Mouse (Mus musculus) liver, embryonic 14.5 days (tissue): ENCODE results near the gene Ccm2. TPM values are rescaled to one million over a fixed set of nuclear protein-coding genes. Genes with fewer than 3 reads are reported as not detected.

Source experiments
- ATAC-seq: fragments of 200-750 bp; cut with Nextera tagmentation; 2 replicates; pipeline ENCODE4 v1.8.0; 2017; ENCODE audit warnings: moderate number of reproducible peaks, mild to moderate bottlenecking, moderate library complexity; ENCODE audit not compliant: insufficient read depth
- DNase-seq, 3 experiments: peaks; one replicate each; pipeline ENCODE4 v3.0.0-alpha.2; 2012 to 2013; ENCODE audit warnings: low read depth in 3 of 3, low spot score in 3 of 3
- H3K27ac ChIP-seq: fragments of 300-500 bp; sonication (generic); 2 replicates; pipeline ENCODE4 v1.5.1; 2014; ENCODE audit warnings: moderate library complexity, mild to moderate bottlenecking, control low read depth, inconsistent platforms
- H3K27me3 ChIP-seq: fragments of 300-500 bp; sonication (generic); 2 replicates; pipeline ENCODE4 v1.6.1; 2014; ENCODE audit warnings: mild to moderate bottlenecking, low read length, moderate library complexity; ENCODE audit not compliant: control insufficient read depth, insufficient read depth
- H3K36me3 ChIP-seq: fragments of 300-500 bp; sonication (generic); replicated peaks from 2 replicates; pipeline ENCODE4 v1.6.1; 2014; ENCODE audit warnings: low read depth; ENCODE audit not compliant: control insufficient read depth, insufficient read depth
- H3K4me1 ChIP-seq, 2 experiments: fragments of 200-500 bp in 1 of 2; fragments of 300-500 bp in 1 of 2; sonication (generic) in 1 of 2; replicated peaks; 2 replicates each; pipeline ENCODE4 v1.6.1; 2012 to 2014; ENCODE audit warnings: antibody characterized with exemption in 1 of 2, inconsistent platforms in 1 of 2, low read length in 1 of 2; ENCODE audit not compliant: control insufficient read depth in 2 of 2, insufficient read depth in 2 of 2
- H3K4me2 ChIP-seq: fragments of 300-500 bp; sonication (generic); 2 replicates; pipeline ENCODE4 v1.6.1; 2014; ENCODE audit warnings: low read depth, mild to moderate bottlenecking, control low read depth, moderate library complexity
- H3K4me3 ChIP-seq, 2 experiments: fragments of 200-500 bp in 1 of 2; fragments of 300-500 bp in 1 of 2; sonication (generic) in 1 of 2; 2 replicates each; pipeline ENCODE4 v1.5.1; 2012 to 2014; ENCODE audit warnings: low read depth in 2 of 2, low read length in 2 of 2, mild to moderate bottlenecking in 2 of 2, control low read depth in 1 of 2, inconsistent platforms in 1 of 2, moderate library complexity in 1 of 2; ENCODE audit not compliant: insufficient read depth in 1 of 2
- H3K9ac ChIP-seq: fragments of 300-500 bp; sonication (generic); replicated peaks from 2 replicates; pipeline ENCODE4 v1.6.1; 2014; ENCODE audit warnings: mild to moderate bottlenecking, control low read depth, moderate library complexity
- H3K9me3 ChIP-seq: fragments of 300-500 bp; sonication (generic); 2 replicates; pipeline ENCODE4 v1.6.1; 2016; ENCODE audit warnings: low read length, mixed read lengths; ENCODE audit not compliant: control insufficient read depth
- CTCF ChIP-seq: IDR thresholded peaks from 2 replicates; pipeline ENCODE4 v1.5.1; 2016; ENCODE audit warnings: antibody characterized with exemption, low read depth, control low read depth
- EP300 ChIP-seq: IDR thresholded peaks from 2 replicates; pipeline ENCODE4 v1.6.1; 2016; ENCODE audit warnings: antibody characterized with exemption, low read depth
- WGBS: fragments of 180-500 bp; shearing (Covaris S2); extraction: QIAGEN DNeasy Blood & Tissue Kit; methylation state at CpG from one replicate; pipeline ENCODE4 v1.1.7; 2014; ENCODE audit not compliant: insufficient replicate concordance; 5-methylcytosine and 5-hydroxymethylcytosine counted together
- polyA plus RNA-seq, 2 experiments: library from polyadenylated mRNA; depleted of rRNA in 1 of 2; stranded (reverse) in 1 of 2; unstranded in 1 of 2; fragments of >200 nt; fragmentation: Nextera tagmentation in 1 of 2; extraction: Ambion mirVana in 1 of 2; gene quantifications; 2 replicates each; pipeline versions ENCODE4 v1.2.1 to v1.2.3; 2012 to 2014

Gene Ccm2
- polyA plus RNA-seq, 2 experiments, result 33.1 to 39.4 TPM

GRCm38 (mm10) chr11:6603887-6604603 lies 57.4 kb downstream of the Ccm2 start:
- WGBS, result 32% methylated on average over 12 of the region's 12 CpGs
- ATAC-seq (no peak), DNase-seq (no peak)
- H3K36me3 ChIP-seq, result no peaks in the 10 kb centered on the region
- TF ChIP-seq EP300, result no peak
- TF ChIP-seq CTCF, result no peak
- H3K27me3 ChIP-seq, result peaks cover 36% of the 10 kb centered on the region
- no peak overlapping the region for H3K4me3 ChIP-seq
- H3K4me1 ChIP-seq, result peaks cover 4 to 10% of the 10 kb centered on the region in 2 experiments; a peak in 3 of 4 replicates
- H3K27ac ChIP-seq, result no peak overlapping the region
- H3K4me2 ChIP-seq, result no peak overlapping the region
- no peak overlapping the region for H3K9ac ChIP-seq
- no peaks in the 10 kb centered on the region for H3K9me3 ChIP-seq

GRCm38 (mm10) chr11:6604604-6604936 lies 57.9 kb downstream of the Ccm2 start:
- no peak overlapping the region for H3K4me3 ChIP-seq
- no peak overlapping the region for H3K4me2 ChIP-seq
- H3K4me1 ChIP-seq, result peaks cover 4 to 10% of the 10 kb centered on the region in 2 experiments; a peak in 3 of 4 replicates
- no peaks in the 10 kb centered on the region for H3K36me3 ChIP-seq
- H3K27me3 ChIP-seq, result peaks cover 36% of the 10 kb centered on the region
- DNase-seq (no peak), ATAC-seq (no peak)
- no peak overlapping the region for H3K27ac ChIP-seq
- H3K9me3 ChIP-seq, result no peaks in the 10 kb centered on the region
- TF ChIP-seq CTCF (no peak), EP300 (no peak)
- no peak overlapping the region for H3K9ac ChIP-seq

GRCm38 (mm10) chr11:6605021-6605481 lies 58.4 kb downstream of the Ccm2 start:
- H3K4me3 ChIP-seq, result no peak overlapping the region
- peak overlapping the region; percentile 19; the same call in 1 of the 2 replicates for H3K4me2 ChIP-seq
- no peaks in the 10 kb centered on the region for H3K36me3 ChIP-seq
- no peak for TF ChIP-seq EP300
- TF ChIP-seq CTCF, result peak; percentile 20; the same call in 1 of the 2 replicates
- peaks cover 36% of the 10 kb centered on the region for H3K27me3 ChIP-seq
- ATAC-seq (no peak), DNase-seq (no peak)
- no peak overlapping the region for H3K27ac ChIP-seq
- H3K9me3 ChIP-seq, result no peaks in the 10 kb centered on the region
- H3K9ac ChIP-seq, result no peak overlapping the region
- H3K4me1 ChIP-seq, result peaks cover 2 to 5% of the 10 kb centered on the region in 2 experiments; a peak in 3 of 4 replicates
- WGBS, result 20% methylated on average over 13 of the region's 13 CpGs

GRCm38 (mm10) chr11:6605491-6606399 lies 59.1 kb downstream of the Ccm2 start, which contains the start of gene Nacad:
Nacad (minus strand) TSS chr11:6606053.
- no peaks in the 10 kb centered on the region for H3K4me1 ChIP-seq
- H3K9ac ChIP-seq, result no peak within 1 kb of the TSS
- H3K36me3 ChIP-seq, result no peaks in the 10 kb centered on the region
- ATAC-seq (no peak), DNase-seq (no peak)
- H3K4me2 ChIP-seq, result peak within 1 kb of the TSS; percentile 19; the same call in 1 of the 2 replicates
- no peak within 1 kb of the TSS for H3K27ac ChIP-seq
- peaks cover 36% of the 10 kb centered on the region for H3K27me3 ChIP-seq
- H3K9me3 ChIP-seq, result no peaks in the 10 kb centered on the region
- no peak within 1 kb of the TSS for H3K4me3 ChIP-seq
- WGBS, result 8% methylated on average over 39 of the region's 41 CpGs
- TF ChIP-seq EP300 (no peak), CTCF (no peak)
